Mouse (Mus musculus) MEL (cell line): ENCODE measurements around the gene Sec24a. TPM values are rescaled to one million over a fixed set of nuclear protein-coding genes. Genes with fewer than 3 reads are reported as not detected.
A peak's percentile ranks its signal among the peaks of the same experiment; 100 is the strongest.
"Not testable (repeated sequence)": the region's sequence is repeated elsewhere in the genome, so short reads cannot be mapped to it uniquely, and the experiment has no call there.

Experiments used
- DNase-seq: peaks from one replicate; pipeline ENCODE4 v3.0.0; 2011; ENCODE audit warnings: low read depth, low spot score
- H3K27ac ChIP-seq: 2 replicates; pipeline ENCODE4 v1.5.1; 2012; ENCODE audit warnings: low read depth, mild to moderate bottlenecking, control low read depth, low read length, moderate library complexity; ENCODE audit not compliant: control insufficient read depth
- H3K27me3 ChIP-seq, 2 experiments: fragments of 150-350 bp in 1 of 2; sonication (generic) in 1 of 2; 2 replicates each; pipeline ENCODE4 v1.6.1; 2012; ENCODE audit warnings: low read length in 2 of 2, mild to moderate bottlenecking in 2 of 2, improper control_type of control experiment in 1 of 2, moderate library complexity in 1 of 2; ENCODE audit not compliant: insufficient read depth in 2 of 2, control insufficient read depth in 1 of 2
- H3K36me3 ChIP-seq, 2 experiments: 2 replicates each; pipeline ENCODE4 v1.6.1; 2012 to 2014; ENCODE audit warnings: low read length in 2 of 2, improper control_type of control experiment in 1 of 2, inconsistent platforms in 1 of 2, mild to moderate bottlenecking in 1 of 2; ENCODE audit not compliant: insufficient read depth in 2 of 2, control insufficient read depth in 1 of 2
- H3K4me1 ChIP-seq, 2 experiments: fragments of 150-350 bp in 1 of 2; sonication (generic) in 1 of 2; 2 replicates each; pipeline ENCODE4 v1.6.1; 2012; ENCODE audit warnings: low read length in 2 of 2, improper control_type of control experiment in 1 of 2, mild to moderate bottlenecking in 1 of 2; ENCODE audit not compliant: insufficient read depth in 2 of 2, control insufficient read depth in 1 of 2
- H3K4me3 ChIP-seq, 2 experiments: fragments of 150-350 bp in 1 of 2; sonication (generic) in 1 of 2; 2 replicates each; pipeline ENCODE4 v1.5.1; 2012; ENCODE audit warnings: low read depth in 2 of 2, low read length in 2 of 2, mild to moderate bottlenecking in 2 of 2, moderate library complexity in 2 of 2, control low read depth in 1 of 2, improper control_type of control experiment in 1 of 2; ENCODE audit not compliant: control insufficient read depth in 1 of 2, insufficient read depth in 1 of 2
- H3K79me2 ChIP-seq: 2 replicates; pipeline ENCODE4 v1.6.1; 2012; ENCODE audit warnings: mild to moderate bottlenecking, low read length, moderate library complexity; ENCODE audit not compliant: control insufficient read depth, poor library complexity, insufficient read depth
- H3K9ac ChIP-seq: 2 replicates; pipeline ENCODE4 v1.6.1; 2012; ENCODE audit warnings: low read depth, mild to moderate bottlenecking, control low read depth, low read length, moderate library complexity; ENCODE audit not compliant: control insufficient read depth, poor library complexity, severe bottlenecking
- H3K9me3 ChIP-seq: fragments of 150-350 bp; sonication (generic); replicated peaks from 2 replicates; pipeline ENCODE4 v1.6.1; 2012; ENCODE audit warnings: mild to moderate bottlenecking, low read length, improper control_type of control experiment, moderate library complexity; ENCODE audit not compliant: insufficient read depth
- BHLHE40 ChIP-seq: IDR thresholded peaks from 2 replicates; pipeline ENCODE4 v1.6.1; 2012; ENCODE audit warnings: low read depth, mild to moderate bottlenecking, inconsistent platforms, low read length, improper control_type of control experiment, borderline replicate concordance
- CTCF ChIP-seq, 3 experiments: IDR thresholded peaks in 2 of 3; conservative IDR thresholded peaks in 1 of 3; 2 replicates each; pipeline ENCODE4 v1.5.1; 2011 to 2012; ENCODE audit warnings: low read length in 3 of 3, low read depth in 2 of 3, mild to moderate bottlenecking in 2 of 3, improper control_type of control experiment in 1 of 3, inconsistent platforms in 1 of 3, mixed read lengths in 1 of 3, moderate library complexity in 1 of 3; ENCODE audit not compliant: control insufficient read depth in 1 of 3, insufficient read depth in 1 of 3, poor library complexity in 1 of 3, severe bottlenecking in 1 of 3
- ELF1 ChIP-seq: IDR thresholded peaks from 2 replicates; pipeline ENCODE4 v1.6.1; 2014; ENCODE audit warnings: low read depth, mild to moderate bottlenecking, inconsistent platforms, low read length, improper control_type of control experiment, moderate library complexity
- GATA1 ChIP-seq: IDR thresholded peaks from 2 replicates; pipeline ENCODE4 v1.6.1; 2011; ENCODE audit warnings: low read depth, low read length, improper control_type of control experiment
- JUND ChIP-seq: IDR thresholded peaks from 2 replicates; pipeline ENCODE4 v1.6.1; 2011; ENCODE audit warnings: low read depth, mild to moderate bottlenecking, improper control_type of control experiment, low read length
- MAX ChIP-seq: IDR thresholded peaks from 2 replicates; pipeline ENCODE4 v1.6.1; 2011; ENCODE audit warnings: low read length, improper control_type of control experiment
- MXI1 ChIP-seq: IDR thresholded peaks from 2 replicates; pipeline ENCODE4 v1.6.1; 2011; ENCODE audit warnings: mild to moderate bottlenecking, low read depth, low read length, improper control_type of control experiment
- NRF1 ChIP-seq: IDR thresholded peaks from 2 replicates; pipeline ENCODE4 v1.6.1; 2014; ENCODE audit warnings: low read depth, mild to moderate bottlenecking, inconsistent platforms, low read length, improper control_type of control experiment, moderate library complexity; ENCODE audit not compliant: poor library complexity, insufficient read depth, severe bottlenecking
- POLR2A ChIP-seq, 2 experiments: IDR thresholded peaks; 2 replicates each; pipeline ENCODE4 v1.6.1; 2011 to 2012; ENCODE audit warnings: low read length in 2 of 2, mild to moderate bottlenecking in 2 of 2, control low read depth in 1 of 2, improper control_type of control experiment in 1 of 2, low read depth in 1 of 2, moderate library complexity in 1 of 2; ENCODE audit not compliant: control insufficient read depth in 1 of 2, insufficient read depth in 1 of 2, poor library complexity in 1 of 2
- POLR2AphosphoS2 ChIP-seq: IDR thresholded peaks from 2 replicates; pipeline ENCODE4 v1.6.1; 2011; ENCODE audit warnings: low read length, improper control_type of control experiment
- POLR2AphosphoS5 ChIP-seq: IDR thresholded peaks from 2 replicates; pipeline ENCODE4 v1.6.1; 2012; ENCODE audit warnings: low read depth, borderline replicate concordance, mild to moderate bottlenecking, inconsistent platforms, low read length, moderate library complexity, mixed read lengths
- RAD21 ChIP-seq: IDR thresholded peaks from 2 replicates; pipeline ENCODE4 v1.6.1; 2011; ENCODE audit warnings: mild to moderate bottlenecking, low read depth, low read length, improper control_type of control experiment
- RCOR1 ChIP-seq: IDR thresholded peaks from 2 replicates; pipeline ENCODE4 v1.6.1; 2012; ENCODE audit warnings: low read depth, mild to moderate bottlenecking, inconsistent platforms, low read length, improper control_type of control experiment
- SIN3A ChIP-seq: IDR thresholded peaks from 2 replicates; pipeline ENCODE4 v1.6.1; 2012; ENCODE audit warnings: low read length, improper control_type of control experiment, inconsistent platforms
- USF2 ChIP-seq, 2 experiments: IDR thresholded peaks; 2 replicates each; pipeline ENCODE4 v1.6.1; 2011 to 2012; ENCODE audit warnings: improper control_type of control experiment in 2 of 2, low read length in 2 of 2, borderline replicate concordance in 1 of 2, inconsistent platforms in 1 of 2, low read depth in 1 of 2, mild to moderate bottlenecking in 1 of 2; ENCODE audit not compliant: insufficient read depth in 1 of 2
- polyA plus RNA-seq, 2 experiments: library from polyadenylated mRNA; stranded (reverse) in 1 of 2; unstranded in 1 of 2; fragments of >175 nt in 1 of 2; fragments of >200 nt in 1 of 2; gene quantifications; 2 replicates each; pipeline versions ENCODE4 v1.2.1 to v1.2.4; 2012; ENCODE audit warnings: low replicate concordance in 2 of 2, low read depth in 1 of 2; ENCODE audit not compliant: insufficient read length in 2 of 2, insufficient read depth in 1 of 2, missing spikeins in 1 of 2
- total RNA-seq: library from RNA; depleted of rRNA; stranded (reverse); fragments of 300-350 nt; gene quantifications from 2 replicates; pipeline ENCODE4 v1.2.3, GENCODE M21; 2012

Sec24a gene
- total and polyA plus RNA-seq, 3 experiments: 5.3 to 38.2 (median 14.1) TPM

GRCm38 (mm10) chr11:51756352-51756771, 7.1 kb downstream of the Sec24a start (continued):
- TF ChIP-seq ELF1: peak; percentile 93
- peak; percentile 93 for TF ChIP-seq POLR2AphosphoS2

GRCm38 (mm10) chr11:51755621-51756311, 7.7 kb downstream of the Sec24a start:
- H3K4me1 ChIP-seq: peaks cover 20% of the 10 kb centered on the region in 2 experiments

GRCm38 (mm10) chr11:51751623-51752225, 11.7 kb downstream of the Sec24a start:
- peak; percentile 56 for DNase-seq
- H3K27ac ChIP-seq, H3K9me3 ChIP-seq: not testable (repeated sequence)
- H3K79me2 ChIP-seq: peaks cover 41% of the 10 kb centered on the region
- TF ChIP-seq CTCF (IDR thresholded peaks at IDR 0.05 in 2 of 3, conservative IDR thresholded peaks at IDR 0.05 in 1 of 3; ENCODE audit: control insufficient read depth in 1 of 3, insufficient read depth in 1 of 3, low read depth in 2 of 3, low read length in 3 of 3, poor library complexity in 1 of 3, severe bottlenecking in 1 of 3) (0 out of 6 replicates have a peak, but pooled peaks of 1 of the 3 experiments have one; percentile 18), GATA1 (peak; percentile 67), MAX (0 out of 2 replicates have a peak, but pooled peaks have one; percentile 12), SIN3A (0 out of 2 replicates have a peak, but pooled peaks have one; percentile 32), RCOR1 (0 out of 2 replicates have a peak, but pooled peaks have one; percentile 23), MXI1 (0 out of 2 replicates have a peak, but pooled peaks have one; percentile 27)
- TF ChIP-seq, all 39 proteins: peak for 6; not testable (repeated sequence) for 33
- peaks cover 10 to 17% of the 10 kb centered on the region in 2 experiments for H3K4me1 ChIP-seq
- H3K27me3 ChIP-seq, H3K4me3 ChIP-seq, H3K9ac ChIP-seq: not testable (repeated sequence)
- peaks cover 13 to 22% of the 10 kb centered on the region in 2 experiments for H3K36me3 ChIP-seq

More at GRCm38 (mm10) chr11:51755621-51756311, 7.7 kb downstream of the Sec24a start:
- H3K36me3 ChIP-seq: peaks cover 0 to 30% of the 10 kb centered on the region in 2 experiments; a peak in 3 of 4 replicates
- no peak for DNase-seq
- peak overlapping the region; percentile 64 for H3K27ac ChIP-seq
- peak overlapping the region; percentile 87 to 91 for H3K4me3 ChIP-seq
- no peaks in the 10 kb centered on the region for H3K27me3 ChIP-seq
- no peak for TF ChIP-seq POLR2A (IDR thresholded peaks at IDR 0.05; ENCODE audit: control insufficient read depth in 1 of 2, insufficient read depth in 1 of 2, low read depth in 1 of 2, low read length in 2 of 2, poor library complexity in 1 of 2)
- no peak for TF ChIP-seq BHLHE40
- no peak for TF ChIP-seq POLR2AphosphoS5
- TF ChIP-seq MAX: no peak
- no peak for TF ChIP-seq USF2 (IDR thresholded peaks at IDR 0.05; ENCODE audit: borderline replicate concordance in 1 of 2, insufficient read depth in 1 of 2, low read depth in 1 of 2, low read length in 2 of 2)
- TF ChIP-seq NRF1: no peak
- TF ChIP-seq SIN3A: no peak; the same call in 1 of the 2 replicates
- TF ChIP-seq JUND: no peak
- no peak for TF ChIP-seq RAD21
- H3K9ac ChIP-seq: peak overlapping the region; percentile 92
- no peaks in the 10 kb centered on the region for H3K9me3 ChIP-seq
- peaks cover 30% of the 10 kb centered on the region for H3K79me2 ChIP-seq
